Mouse (Mus musculus): ENCODE measurements around the gene Tmem130. TPM values are rescaled to one million over a fixed set of nuclear protein-coding genes. Genes with fewer than 3 reads are reported as not detected.

Tmem130 gene
- polyA plus RNA-seq, 1 experiment from 2014 or later = 22.9 TPM

- Histone ChIP-seq H3K4me1 (replicated peaks; ENCODE audit: control insufficient read depth, insufficient read depth, low read length) (peaks cover 3% of the 10 kb centered on the region; the same call in 1 of the 2 replicates), H3K27ac (ENCODE audit: low read depth, low read length) (no peak overlapping the region), H3K27me3 (ENCODE audit: control insufficient read depth, insufficient read depth, low read length) (no peaks in the 10 kb centered on the region), H3K4me3 (ENCODE audit: low read depth, low read length) (no peak overlapping the region), H3K9ac (ENCODE audit: low read depth, low read length) (no peak overlapping the region), H3K4me2 (replicated peaks; ENCODE audit: low read depth, low read length) (no peak overlapping the region), H3K36me3 (ENCODE audit: control insufficient read depth, insufficient read depth, low read length) (no peaks in the 10 kb centered on the region), H3K9me3 (ENCODE audit: control insufficient read depth, low read length) (no peaks in the 10 kb centered on the region)
- ATAC-seq (ENCODE audit: low FRiP score) (no peak), DNase-seq (ENCODE audit: low spot score) (no peak)
- WGBS = 78% methylated on average over 8 of the region's 8 CpGs
Observed at GRCm38 (mm10) chr5:144695289-144696060, 66.1 kb downstream of the Tmem130 start.

- WGBS = 77% methylated on average over 4 of the region's 4 CpGs
- ATAC-seq (ENCODE audit: low FRiP score) (no peak), DNase-seq (ENCODE audit: low spot score) (peak; percentile 30)
- no peak overlapping the region for H3K9ac ChIP-seq (ENCODE audit: low read depth, low read length)
- no peak overlapping the region for H3K4me3 ChIP-seq (ENCODE audit: low read depth, low read length)
- H3K27ac ChIP-seq (ENCODE audit: low read depth, low read length) = no peak overlapping the region
- peaks cover 3% of the 10 kb centered on the region; the same call in 1 of the 2 replicates for H3K4me1 ChIP-seq (replicated peaks; ENCODE audit: control insufficient read depth, insufficient read depth, low read length)
- H3K27me3 ChIP-seq (ENCODE audit: control insufficient read depth, insufficient read depth, low read length) = no peaks in the 10 kb centered on the region
- no peak overlapping the region for H3K4me2 ChIP-seq (replicated peaks; ENCODE audit: low read depth, low read length)
- no peaks in the 10 kb centered on the region for H3K36me3 ChIP-seq (ENCODE audit: control insufficient read depth, insufficient read depth, low read length)
- no peaks in the 10 kb centered on the region for H3K9me3 ChIP-seq (ENCODE audit: control insufficient read depth, low read length)
Observed at GRCm38 (mm10) chr5:144694161-144694560, 67.5 kb downstream of the Tmem130 start.

DNA sequence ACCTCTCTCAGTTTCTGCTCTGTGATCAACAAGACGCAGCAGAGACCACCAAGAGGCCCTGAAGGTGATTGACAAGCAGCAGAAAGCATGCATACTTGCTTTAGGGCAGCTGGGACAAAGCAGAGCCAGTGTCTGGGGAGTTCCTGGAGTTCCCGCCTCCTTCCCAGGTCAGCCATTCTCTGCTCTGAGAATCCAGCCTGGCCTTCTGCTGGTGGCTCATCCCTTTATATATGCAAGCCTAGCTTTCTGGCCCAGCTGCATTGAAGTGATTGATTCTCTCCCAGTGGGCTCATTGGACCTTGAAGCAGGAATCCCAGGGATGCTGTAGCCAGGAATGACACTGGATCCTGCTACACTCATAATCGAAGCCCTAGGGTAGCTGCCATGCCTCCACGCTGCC, 70.2 kb downstream of the Tmem130 start:
- Histone ChIP-seq H3K9ac (ENCODE audit: low read depth, low read length) (no peak overlapping the region), H3K36me3 (ENCODE audit: control insufficient read depth, insufficient read depth, low read length) (no peaks in the 10 kb centered on the region), H3K9me3 (ENCODE audit: control insufficient read depth, low read length) (no peaks in the 10 kb centered on the region), H3K4me3 (ENCODE audit: low read depth, low read length) (no peak overlapping the region), H3K4me1 (replicated peaks; ENCODE audit: control insufficient read depth, insufficient read depth, low read length) (peaks cover 3% of the 10 kb centered on the region; the same call in 1 of the 2 replicates), H3K4me2 (replicated peaks; ENCODE audit: low read depth, low read length) (no peak overlapping the region), H3K27ac (ENCODE audit: low read depth, low read length) (peak overlapping the region; percentile 48), H3K27me3 (ENCODE audit: control insufficient read depth, insufficient read depth, low read length) (no peaks in the 10 kb centered on the region)
- ATAC-seq (ENCODE audit: low FRiP score) (peak; percentile 66; the same call in 1 of the 2 replicates), DNase-seq (ENCODE audit: low spot score) (peak; percentile 54)
- 34% methylated on average over 4 of the region's 4 CpGs for WGBS

DNA sequence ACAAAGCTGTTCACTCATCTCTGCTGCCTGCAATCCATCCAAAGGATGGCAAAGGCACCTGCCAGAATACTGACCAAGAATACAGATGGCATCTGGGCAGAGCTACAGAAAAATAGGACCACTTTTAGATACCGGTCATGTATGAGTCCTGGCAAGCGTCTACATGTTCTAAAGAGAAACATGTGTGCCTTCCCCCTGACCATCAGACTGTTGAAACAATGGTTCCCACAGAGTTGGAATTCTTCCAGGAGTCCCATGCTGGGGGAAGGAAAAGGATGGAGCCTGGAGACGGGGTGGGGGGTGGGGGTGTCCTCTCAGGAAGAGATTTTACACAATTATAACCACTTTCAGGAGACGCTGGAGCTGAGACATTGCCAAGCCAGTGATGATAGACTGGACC, 73.2 kb downstream of the Tmem130 start:
- DNase-seq (ENCODE audit: low spot score) = no peak

More for the DNA sequence above, 73.2 kb downstream of the Tmem130 start:
- Histone ChIP-seq H3K36me3 (ENCODE audit: control insufficient read depth, insufficient read depth, low read length) (no peaks in the 10 kb centered on the region), H3K9ac (ENCODE audit: low read depth, low read length) (no peak overlapping the region), H3K4me3 (ENCODE audit: low read depth, low read length) (no peak overlapping the region), H3K4me1 (replicated peaks; ENCODE audit: control insufficient read depth, insufficient read depth, low read length) (0 out of 2 replicates have a peak, but pooled peaks cover 3% of the 10 kb centered on the region), H3K4me2 (replicated peaks; ENCODE audit: low read depth, low read length) (no peak overlapping the region), H3K27ac (ENCODE audit: low read depth, low read length) (no peak overlapping the region), H3K9me3 (ENCODE audit: control insufficient read depth, low read length) (no peaks in the 10 kb centered on the region), H3K27me3 (ENCODE audit: control insufficient read depth, insufficient read depth, low read length) (no peaks in the 10 kb centered on the region)
- WGBS = 61% methylated on average over 4 of the region's 4 CpGs
- ATAC-seq (ENCODE audit: low FRiP score) = no peak

Other genes starting within 250 kb of the Tmem130 start
- gene Nptx2, start 215.9 kb downstream of the Tmem130 start, polyA plus RNA-seq (2014; fragmentation: Nextera tagmentation; extraction: Ambion mirVana) = 2.4 and 2.6 TPM in 2 replicates
- gene Trrap, start 5.9 kb upstream of the Tmem130 start, polyA plus RNA-seq (2014; fragmentation: Nextera tagmentation; extraction: Ambion mirVana) = 84.0 and 102 TPM in 2 replicates
- 16.6 and 18.1 TPM in 2 replicates for gene Smurf1, start 204.0 kb upstream of the Tmem130 start, polyA plus RNA-seq (2014; fragmentation: Nextera tagmentation; extraction: Ambion mirVana)

All from hindbrain, embryonic 11.5 days (tissue).